Mouse (Mus musculus) thymus, adult 2 months (tissue): ENCODE measurements at regions not wholly inside any gene's neighbourhood (a gene's known extent, or its start where the extent isn't known, plus 50 kb on each side); places are given as distances from the start of the nearest gene placed in this dataset.

Source experiments
- DNase-seq: peaks from one replicate; pipeline ENCODE4 v3.0.0; 2021
- H3K27ac ChIP-seq: fragments of 200-500 bp; 2 replicates; pipeline ENCODE4 v1.5.1; 2012; ENCODE audit warnings: low read length, control low read depth; ENCODE audit not compliant: control insufficient read depth, insufficient read depth
- H3K27me3 ChIP-seq: fragments of 200-500 bp; 2 replicates; pipeline ENCODE4 v1.6.1; 2012; ENCODE audit warnings: mild to moderate bottlenecking, low read length, moderate library complexity, mixed read lengths; ENCODE audit not compliant: control insufficient read depth, insufficient read depth
- H3K36me3 ChIP-seq: fragments of 200-500 bp; 2 replicates; pipeline ENCODE4 v1.6.1; 2012; ENCODE audit warnings: mild to moderate bottlenecking, low read length, moderate library complexity; ENCODE audit not compliant: control insufficient read depth, insufficient read depth
- H3K4me1 ChIP-seq: fragments of 200-500 bp; replicated peaks from 2 replicates; pipeline ENCODE4 v1.6.1; 2012; ENCODE audit warnings: low read length; ENCODE audit not compliant: control insufficient read depth, insufficient read depth
- H3K4me3 ChIP-seq: fragments of 200-500 bp; 2 replicates; pipeline ENCODE4 v1.5.1; 2012; ENCODE audit warnings: mild to moderate bottlenecking, low read length, control low read depth, moderate library complexity; ENCODE audit not compliant: control insufficient read depth, insufficient read depth
- CTCF ChIP-seq: fragments of 200-500 bp; IDR thresholded peaks from 2 replicates; pipeline ENCODE4 v1.5.1; 2012; ENCODE audit warnings: mild to moderate bottlenecking, control low read depth, low read length, moderate library complexity, borderline replicate concordance; ENCODE audit not compliant: control insufficient read depth, poor library complexity, insufficient read depth; ENCODE audit errors: extremely low read depth
- POLR2A ChIP-seq: fragments of 200-500 bp; IDR thresholded peaks from 2 replicates; pipeline ENCODE4 v1.6.1; 2012; ENCODE audit warnings: mild to moderate bottlenecking, low read length, control low read depth, moderate library complexity; ENCODE audit not compliant: control insufficient read depth, poor library complexity, insufficient read depth; ENCODE audit errors: extremely low read depth
- WGBS: fragments of 180-500 bp; shearing (Covaris S2); methylation state at CpG from one replicate; pipeline ENCODE4 v1.1.7; 2018; 5-methylcytosine and 5-hydroxymethylcytosine counted together

DNA sequence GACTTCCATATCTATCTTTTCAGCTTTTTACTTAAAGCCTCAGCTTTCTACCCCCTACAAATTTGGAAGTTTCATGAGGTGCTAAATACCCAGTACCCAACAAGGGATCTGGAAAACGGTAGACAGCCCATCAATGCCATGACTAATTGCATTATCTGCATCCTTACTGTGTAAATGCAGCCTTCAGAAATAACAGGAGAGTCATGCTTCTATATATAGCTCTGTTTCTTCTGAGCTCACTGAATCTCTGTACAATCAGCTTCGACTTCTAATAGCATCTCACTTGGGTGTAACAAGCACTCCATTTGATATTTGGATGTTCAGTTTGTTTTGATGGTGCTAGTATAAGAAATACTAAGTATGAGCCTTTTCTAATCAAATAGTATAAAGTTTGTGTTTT is 120.7 kb downstream of the Tmsb4x start:
- WGBS = 17% methylated on average over 2 of the region's 2 CpGs
- no peak overlapping the region for H3K4me3 ChIP-seq
- no peak overlapping the region for H3K27ac ChIP-seq
- no peaks in the 10 kb centered on the region for H3K27me3 ChIP-seq
- H3K36me3 ChIP-seq = no peaks in the 10 kb centered on the region
- H3K4me1 ChIP-seq = peaks cover 2% of the 10 kb centered on the region; the same call in 1 of the 2 replicates
- no peak for DNase-seq
- TF ChIP-seq POLR2A (no peak), CTCF (no peak)

- no peak for TF ChIP-seq CTCF
- TF ChIP-seq POLR2A = no peak
- Histone ChIP-seq H3K36me3 (no peaks in the 10 kb centered on the region), H3K4me1 (no peaks in the 10 kb centered on the region), H3K4me3 (no peak overlapping the region), H3K27ac (no peak overlapping the region), H3K27me3 (no peaks in the 10 kb centered on the region)
- WGBS = 93% methylated on average over 3 of the region's 3 CpGs
- DNase-seq = no peak
These were observed 128.3 kb downstream of the Tmsb4x start for GRCm38 (mm10) chrX:167080821-167081220.

GRCm38 (mm10) chrX:167069075-167069474 is 140.0 kb downstream of the Tmsb4x start:
- WGBS = 76% methylated on average over 2 of the region's 2 CpGs
- no peaks in the 10 kb centered on the region for H3K4me1 ChIP-seq

DNA sequence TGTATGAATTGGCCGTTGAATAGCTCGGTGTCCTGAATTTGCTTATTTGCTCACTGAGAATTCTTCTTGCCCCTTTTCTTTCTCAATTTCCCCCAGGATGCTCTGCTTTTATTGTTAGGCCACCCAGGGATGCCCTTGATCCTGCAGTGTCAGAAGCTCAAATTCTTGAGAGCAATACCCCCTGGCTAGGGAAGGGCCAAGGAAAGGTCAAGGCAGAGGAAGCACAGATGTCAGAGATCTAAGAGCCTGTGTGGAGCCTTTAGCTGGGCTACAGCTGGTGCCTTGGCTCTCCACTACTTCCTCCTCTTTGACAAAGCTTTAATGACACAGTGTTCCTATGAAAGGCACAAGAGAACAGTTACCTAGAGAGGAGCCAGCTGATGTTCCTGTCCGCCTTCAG is 141.2 kb downstream of the Tmsb4x start:
- TF ChIP-seq POLR2A = no peak
- TF ChIP-seq CTCF = no peak
- H3K4me3 ChIP-seq = no peak overlapping the region
- H3K27ac ChIP-seq = no peak overlapping the region
- H3K27me3 ChIP-seq = no peaks in the 10 kb centered on the region
- H3K36me3 ChIP-seq = no peaks in the 10 kb centered on the region
- H3K4me1 ChIP-seq = no peaks in the 10 kb centered on the region
- 89% methylated on average over 3 of the region's 3 CpGs for WGBS
- DNase-seq = no peak

More at GRCm38 (mm10) chrX:167069075-167069474, 140.0 kb downstream of the Tmsb4x start:
- DNase-seq = no peak
- no peak overlapping the region for H3K27ac ChIP-seq
- no peak for TF ChIP-seq CTCF
- no peak for TF ChIP-seq POLR2A
- H3K27me3 ChIP-seq = no peaks in the 10 kb centered on the region
- H3K36me3 ChIP-seq = no peaks in the 10 kb centered on the region
- H3K4me3 ChIP-seq = no peak overlapping the region

GRCm38 (mm10) chrX:167063881-167064280 is 145.2 kb downstream of the Tmsb4x start:
- 35% methylated on average over 4 of the region's 4 CpGs for WGBS
- no peaks in the 10 kb centered on the region for H3K4me1 ChIP-seq
- no peak overlapping the region for H3K4me3 ChIP-seq
- no peak overlapping the region for H3K27ac ChIP-seq
- no peaks in the 10 kb centered on the region for H3K36me3 ChIP-seq
- peak; percentile 25 for DNase-seq
- TF ChIP-seq POLR2A (no peak), CTCF (no peak)
- no peaks in the 10 kb centered on the region for H3K27me3 ChIP-seq

GRCm38 (mm10) chrX:167052456-167052855 is 156.7 kb downstream of the Tmsb4x start:
- no peak for DNase-seq
- H3K4me3 ChIP-seq = no peak overlapping the region
- H3K4me1 ChIP-seq = no peaks in the 10 kb centered on the region
- WGBS = 92% methylated on average over 10 of the region's 10 CpGs
- TF ChIP-seq POLR2A = no peak
- TF ChIP-seq CTCF = no peak
- H3K36me3 ChIP-seq = no peaks in the 10 kb centered on the region
- H3K27ac ChIP-seq = no peak overlapping the region
- H3K27me3 ChIP-seq = no peaks in the 10 kb centered on the region

- WGBS = 55% methylated on average over 4 of the region's 4 CpGs
- no peak for DNase-seq
- H3K27ac ChIP-seq = no peak overlapping the region
These were observed 159.0 kb downstream of the Tmsb4x start for GRCm38 (mm10) chrX:167050066-167050465.

More at GRCm38 (mm10) chrX:167050066-167050465, 159.0 kb downstream of the Tmsb4x start:
- H3K4me3 ChIP-seq = no peak overlapping the region
- H3K4me1 ChIP-seq = no peaks in the 10 kb centered on the region
- TF ChIP-seq POLR2A (no peak), CTCF (no peak)
- H3K36me3 ChIP-seq = no peaks in the 10 kb centered on the region
- no peaks in the 10 kb centered on the region for H3K27me3 ChIP-seq
